Mouse (Mus musculus): ENCODE results near the gene Syt12.

Gene Syt12

DNA sequence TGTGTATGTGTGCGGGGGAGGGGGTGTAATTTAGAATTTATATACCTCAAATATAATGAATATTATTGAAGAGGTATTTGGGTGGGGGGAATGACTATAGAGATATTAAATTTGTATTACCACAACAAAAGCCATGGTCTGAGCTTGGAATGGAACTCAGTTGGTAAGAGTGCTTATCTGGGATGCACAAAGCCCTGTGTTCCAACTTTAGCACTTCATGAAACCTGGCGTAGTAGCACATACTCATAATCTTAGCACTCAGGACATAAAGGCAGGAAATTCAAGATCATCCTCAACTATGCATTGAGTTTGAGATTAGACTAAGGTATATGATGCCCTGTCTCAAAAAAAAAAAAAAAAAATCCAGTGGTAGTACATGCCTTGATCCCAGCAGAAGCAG lies 72.4 kb downstream of the Syt12 start:
- DNase-seq (ENCODE audit: low spot score in 2 of 2): no peak

DNA sequence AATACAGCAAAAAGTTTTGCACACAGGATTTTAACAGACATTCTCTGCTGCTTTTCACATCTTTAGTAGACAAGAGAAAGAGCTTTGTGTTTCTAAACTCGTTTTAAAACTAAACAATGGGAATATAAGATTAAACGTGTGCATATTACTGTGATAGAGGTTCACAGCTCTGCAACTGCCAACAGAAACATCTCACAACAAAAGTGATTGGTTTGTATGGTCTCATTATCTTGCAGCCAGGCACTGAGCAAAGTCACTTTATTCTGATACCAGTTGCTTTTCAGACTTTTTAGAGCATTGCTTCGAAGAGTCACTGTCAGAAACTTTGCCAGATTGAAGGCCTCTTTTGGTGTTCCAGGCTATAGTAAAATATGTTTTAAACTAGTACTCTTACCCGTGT lies 78.3 kb downstream of the Syt12 start:
- no peak for DNase-seq (ENCODE audit: low spot score in 2 of 2)

DNA sequence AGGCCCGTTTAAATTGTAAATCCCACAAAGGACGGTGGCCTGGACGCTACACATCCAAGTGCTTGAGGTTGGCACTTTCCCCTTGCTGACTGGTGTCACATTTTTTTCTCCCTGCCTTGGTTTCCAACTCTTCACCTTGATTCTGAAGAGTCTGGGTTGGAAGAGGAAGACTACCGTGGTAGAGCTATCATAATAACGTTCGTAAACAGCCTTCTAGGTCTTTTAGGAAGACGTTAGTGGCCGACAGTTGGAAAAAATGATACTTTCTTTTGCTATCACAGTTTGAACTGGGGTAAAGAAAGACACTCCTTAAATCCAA lies 78.7 kb downstream of the Syt12 start:
- DNase-seq (ENCODE audit: low spot score in 2 of 2): no peak

GRCm38 (mm10) chr19:4397798-4398629 lies 79.2 kb downstream of the Syt12 start, which contains the start of gene Kdm2a:
Gene Kdm2a, minus strand, starts transcription at chr19:4398285.
- DNase-seq (ENCODE audit: low spot score in 2 of 2): peak; percentile 65 to 69

DNA sequence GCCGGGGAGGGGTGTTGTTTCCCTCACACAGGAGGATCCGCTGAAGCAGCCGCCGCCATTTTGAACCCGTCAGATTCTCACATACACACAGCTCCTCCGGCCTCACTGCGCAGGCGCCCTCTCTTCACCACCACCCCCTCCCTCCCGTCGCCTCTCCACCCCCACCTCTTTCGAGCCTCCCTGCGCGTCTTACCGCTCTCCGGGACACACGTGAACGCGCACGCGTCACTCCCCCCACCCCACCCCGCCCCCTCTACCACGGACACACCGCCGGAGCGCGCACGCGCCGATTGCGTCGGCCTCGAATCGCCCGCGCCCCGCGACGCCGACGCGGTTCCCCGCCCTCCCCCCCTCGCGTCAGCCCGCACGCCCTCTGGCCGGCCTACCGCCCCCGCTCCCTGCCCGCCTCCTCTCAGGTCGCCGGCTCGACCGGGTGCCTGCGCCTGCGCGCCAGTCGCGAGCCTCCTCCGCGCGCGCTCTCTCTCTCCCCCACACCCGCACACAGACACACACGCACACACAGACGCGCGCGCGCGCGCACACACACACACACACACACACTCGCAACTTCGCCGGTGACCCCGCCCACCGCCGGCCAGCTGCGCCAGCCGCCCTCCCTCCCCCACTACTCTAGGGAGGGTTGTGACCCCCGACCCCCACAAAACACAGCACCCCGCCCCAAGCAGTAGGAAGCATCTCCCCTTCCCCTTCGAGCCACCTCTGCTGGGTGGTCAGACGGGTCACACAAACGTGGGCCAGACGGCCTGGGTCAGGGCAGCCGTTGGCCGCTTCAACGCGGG lies 80.0 kb downstream of the Syt12 start:
- DNase-seq (ENCODE audit: low spot score in 2 of 2): peak; percentile 93

DNA sequence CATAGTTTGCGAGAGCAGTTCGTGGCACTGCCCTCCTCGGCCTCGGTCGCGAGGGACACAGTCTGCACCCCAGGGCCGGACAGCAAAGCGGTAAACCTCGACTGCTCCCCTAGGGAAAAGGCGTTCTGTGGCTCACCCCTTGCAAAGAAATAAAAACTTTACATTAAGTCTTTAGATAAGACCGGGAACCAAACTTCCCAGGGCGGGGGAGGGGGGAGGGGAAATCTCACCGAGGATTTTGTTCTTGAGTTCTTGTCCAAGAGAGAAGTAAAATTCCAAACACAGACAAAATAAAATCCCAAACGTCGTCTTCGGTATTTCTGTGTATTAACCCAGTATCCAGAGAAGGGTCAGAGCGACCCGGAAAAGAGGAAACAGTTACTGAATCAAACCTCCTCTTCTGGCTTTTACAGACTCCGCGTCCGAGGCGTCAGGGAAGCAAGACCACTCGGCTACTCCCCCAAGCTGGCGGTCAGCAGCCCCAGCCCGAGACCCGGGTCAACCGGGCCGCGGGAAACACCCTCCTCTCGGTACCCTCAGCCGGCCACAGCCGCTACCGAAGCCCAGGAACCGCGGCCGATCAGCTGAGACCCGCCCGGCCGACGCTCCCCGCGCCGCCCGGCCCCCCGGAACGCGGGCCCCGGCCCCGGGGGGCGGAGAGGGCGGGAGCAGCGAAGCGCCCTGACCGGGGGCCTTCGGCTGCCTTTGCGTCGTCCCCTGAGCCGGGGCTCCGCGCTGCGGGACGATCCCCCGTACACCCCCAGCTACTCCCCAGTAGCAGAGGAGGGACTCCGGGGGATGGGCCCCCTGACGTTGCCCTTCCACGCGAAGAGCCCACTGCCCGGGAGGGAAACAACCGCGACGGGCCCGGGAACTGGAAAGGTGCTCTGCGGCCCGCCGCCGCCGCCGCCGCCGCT lies 80.9 kb downstream of the Syt12 start:
- peak; percentile 19 to 46 for DNase-seq (ENCODE audit: low spot score in 2 of 2)

Measured in frontal cortex, postnatal 10 days (tissue).